Mouse (Mus musculus): ENCODE measurements around the gene Ddx42. TPM values are rescaled to one million over a fixed set of nuclear protein-coding genes. Genes with fewer than 3 reads are reported as not detected.
A peak's percentile ranks its signal among the peaks of the same experiment; 100 is the strongest.
"Not testable (repeated sequence)": the region's sequence is repeated elsewhere in the genome, so short reads cannot be mapped to it uniquely, and the experiment has no call there.

Ddx42 gene
- total RNA-seq (2021), result 10 to 100 TPM; 42.1 to 55.2 TPM
- long read RNA-seq, experiment 1, full-length matches to known transcripts, result 25 of 36 reads
- long read RNA-seq, experiment 1, partial matches to known transcripts, result 6 of 36 reads
- long read RNA-seq, experiment 1, other reads (novel, unspliced or antisense), result 5 of 36 reads
- long read RNA-seq, experiment 2, full-length matches to known transcripts, result 44 of 68 reads
- long read RNA-seq, experiment 2, partial matches to known transcripts, result 17 of 68 reads
- long read RNA-seq, experiment 2, other reads (novel, unspliced or antisense), result 7 of 68 reads

DNA sequence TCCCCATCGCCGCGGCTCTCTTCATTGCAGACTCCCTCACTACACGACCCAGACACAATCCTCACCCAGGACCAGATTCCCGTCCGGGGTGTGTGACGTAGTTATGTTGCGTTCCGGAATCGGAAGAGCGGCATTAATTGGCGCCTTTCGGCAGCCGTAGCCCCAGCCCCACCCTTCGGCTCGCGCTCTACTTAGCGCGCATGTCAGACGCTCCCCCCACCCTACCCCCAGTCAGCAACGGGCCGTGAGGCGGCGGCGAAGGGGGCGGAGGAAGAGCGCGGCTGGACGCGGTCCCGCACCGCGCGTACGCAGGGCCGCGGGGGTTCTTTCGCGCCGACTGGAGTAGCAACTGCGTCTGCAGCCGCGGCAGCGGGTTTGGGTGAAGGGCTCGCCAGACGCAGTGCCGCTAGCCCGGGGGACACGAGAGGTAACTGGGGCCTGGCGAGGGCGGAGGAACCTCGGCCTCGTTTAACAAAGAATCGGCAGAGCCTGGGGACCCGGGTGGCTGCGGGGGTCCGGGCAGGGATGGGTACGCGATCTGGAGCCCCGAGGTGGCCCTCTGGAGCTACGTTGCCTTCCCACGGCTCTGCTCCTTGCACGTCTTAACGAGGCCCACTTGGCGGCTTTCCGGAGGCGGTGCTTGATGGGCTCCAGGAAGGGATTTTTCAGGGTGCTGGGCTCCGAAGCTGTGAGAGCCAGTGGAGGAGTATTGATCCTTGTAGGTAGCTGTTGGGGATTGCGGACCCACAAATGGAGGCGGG is at the start of gene Ddx42:
TSS of gene Ddx42 (plus strand) at position 197 of the 761 bp plus-strand sequence.
- peak; percentile 81 to 86 for DNase-seq (ENCODE audit: low spot score in 2 of 2)

DNA sequence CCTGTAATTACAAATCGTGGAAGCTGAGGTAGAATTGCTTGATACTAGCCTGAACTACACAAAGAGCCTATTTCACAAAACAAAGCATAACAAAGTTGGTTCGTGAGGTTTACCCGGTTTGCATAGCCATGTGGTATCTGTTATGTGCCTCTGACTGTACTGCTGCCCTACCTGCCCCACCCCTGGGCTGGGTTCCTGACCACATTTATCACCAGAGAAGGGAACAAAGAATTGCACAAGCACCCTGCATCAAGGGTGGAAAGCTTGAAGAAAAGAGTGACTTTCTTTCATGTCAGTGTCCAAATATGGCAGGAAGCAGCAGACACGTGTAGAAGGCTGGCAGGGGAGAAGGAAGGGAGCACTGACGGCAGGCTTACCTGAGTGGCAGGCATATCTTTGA is 49.3 kb upstream of the Ddx42 start:
- DNase-seq (ENCODE audit: low spot score in 2 of 2), result no peak

DNA sequence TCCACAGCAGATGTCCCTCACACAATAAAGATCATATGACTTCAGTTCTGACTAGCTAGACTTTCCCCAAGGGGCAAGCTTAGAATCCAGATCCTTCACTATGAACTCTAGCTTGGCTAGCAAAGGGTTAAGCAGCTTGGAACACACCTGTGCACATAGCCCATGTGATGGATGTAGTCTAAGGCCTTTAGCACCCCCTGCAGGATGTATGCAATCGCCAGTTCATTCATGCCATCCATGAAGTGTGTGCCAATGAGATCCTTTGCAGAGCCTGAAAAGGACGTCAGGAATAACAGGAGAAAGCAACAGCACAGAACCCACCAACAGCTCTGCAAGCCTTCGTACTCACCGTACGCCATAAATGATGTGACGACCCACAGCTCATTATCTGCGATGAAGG is 45.9 kb upstream of the Ddx42 start:
- no peak for DNase-seq (ENCODE audit: low spot score in 2 of 2)

DNA sequence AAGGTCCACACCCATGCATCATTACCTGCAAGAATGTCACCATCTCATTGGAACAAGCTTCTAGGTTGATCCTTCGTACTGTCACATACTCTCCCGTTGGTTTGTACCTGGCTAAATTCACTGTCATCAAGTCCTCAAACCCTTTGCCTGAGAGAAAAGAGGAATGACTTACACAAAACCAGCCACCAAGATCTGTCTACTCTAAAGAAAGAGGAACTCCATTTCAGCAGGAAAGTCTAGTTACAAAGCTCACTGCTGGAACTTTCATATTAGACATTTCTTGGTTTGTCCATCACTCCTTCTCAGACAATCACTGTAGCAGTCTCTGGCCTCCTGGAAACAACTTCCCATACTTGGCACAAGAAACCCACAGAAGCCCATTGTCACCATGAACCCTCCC is 43.5 kb upstream of the Ddx42 start:
- DNase-seq (ENCODE audit: low spot score in 2 of 2), result no peak

DNA sequence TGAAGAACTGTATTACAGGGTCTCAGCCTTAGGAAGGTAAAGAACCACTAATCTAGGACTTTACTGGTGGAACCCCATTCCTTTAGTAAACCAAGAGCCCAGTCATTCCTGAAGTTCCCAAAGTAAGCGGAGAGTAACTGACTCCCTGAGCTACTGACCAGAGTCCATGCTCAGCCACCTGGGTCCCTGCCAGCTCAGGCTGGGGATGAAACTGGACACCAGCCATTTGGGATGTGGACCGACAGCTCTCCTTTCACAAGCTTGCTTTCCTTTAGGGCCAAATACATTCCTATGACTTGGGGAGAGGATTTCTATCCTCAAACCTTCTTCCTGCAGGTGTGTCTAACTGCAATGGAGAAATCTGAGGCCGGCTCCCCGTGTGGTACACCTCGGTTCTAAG is 42.4 kb upstream of the Ddx42 start:
- no peak for DNase-seq (ENCODE audit: low spot score in 2 of 2)

DNA sequence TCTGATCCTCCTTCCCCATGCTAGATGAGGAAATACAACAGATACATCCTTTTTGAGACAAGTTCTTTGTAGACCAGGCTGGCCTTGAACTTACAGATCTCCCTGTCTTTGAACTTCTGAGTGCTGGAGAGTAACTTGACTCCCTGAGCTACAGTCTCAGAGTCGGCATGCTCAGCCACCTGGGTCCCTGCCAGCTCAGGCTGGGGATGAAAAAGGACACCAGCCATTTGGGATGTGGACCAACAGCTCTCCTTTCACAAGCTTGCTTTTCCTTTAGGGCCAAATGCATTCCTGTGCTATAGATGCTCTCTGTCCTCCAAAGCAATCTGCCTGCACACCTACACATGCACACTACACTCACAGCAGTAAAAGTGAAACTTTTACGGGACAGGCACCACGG is 41.6 kb upstream of the Ddx42 start:
- no peak for DNase-seq (ENCODE audit: low spot score in 2 of 2)

DNA sequence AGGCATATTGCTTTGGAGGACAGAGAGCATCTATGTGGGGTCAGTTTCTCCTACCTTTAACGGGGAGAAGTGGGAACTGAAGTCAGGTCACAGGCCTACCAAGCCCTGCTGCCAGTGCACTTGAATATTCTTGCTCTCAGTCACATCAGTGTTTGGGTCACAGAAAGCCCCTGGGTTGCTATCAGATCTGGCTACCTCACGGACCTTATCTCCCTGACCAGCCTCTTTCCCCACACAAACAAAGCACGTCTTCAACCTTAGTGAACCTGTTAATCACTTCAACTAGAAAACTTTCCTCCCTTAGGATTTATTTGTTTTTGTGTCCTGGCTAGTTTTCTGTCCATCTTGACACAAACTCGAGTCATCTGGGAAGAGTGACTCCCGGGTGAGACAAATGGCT is 40.4 kb upstream of the Ddx42 start:
- DNase-seq (ENCODE audit: low spot score in 2 of 2), result no peak

DNA sequence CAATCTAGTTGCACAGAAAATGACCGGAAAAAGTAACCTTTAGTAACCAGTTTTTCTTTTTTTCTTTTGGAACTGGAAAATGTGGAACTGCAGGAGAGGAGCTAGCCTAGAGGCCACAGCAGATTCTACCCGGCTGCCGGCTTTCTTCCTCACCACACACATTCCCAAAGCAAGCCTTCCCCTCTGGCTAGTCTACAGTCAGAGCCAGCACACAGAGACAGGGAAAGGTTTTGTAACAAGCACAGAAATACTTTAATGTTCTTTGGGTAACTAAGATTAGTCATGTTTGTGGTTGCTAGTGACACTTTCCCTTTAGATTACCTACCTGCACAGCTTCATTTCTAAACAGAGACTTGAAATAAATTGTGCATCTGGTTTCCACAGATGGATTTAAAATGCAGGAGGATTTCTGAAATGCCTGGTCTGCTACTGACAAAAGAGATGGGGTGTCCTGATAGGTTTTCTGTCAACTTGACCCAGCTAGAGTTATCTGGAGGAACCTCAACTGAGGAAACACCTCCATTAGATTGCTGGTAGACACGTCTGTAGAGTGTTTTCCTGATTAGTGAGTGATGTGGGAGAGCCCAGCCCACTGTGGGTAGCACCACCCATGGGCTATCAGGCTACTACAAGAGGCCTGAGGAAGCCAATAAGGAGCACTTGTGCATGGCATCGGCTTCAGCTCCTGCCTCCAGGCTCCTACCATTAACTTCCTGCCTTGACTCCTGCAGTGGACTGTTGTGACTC is 38.5 kb upstream of the Ddx42 start:
- no peak for DNase-seq (ENCODE audit: low spot score in 2 of 2)

DNA sequence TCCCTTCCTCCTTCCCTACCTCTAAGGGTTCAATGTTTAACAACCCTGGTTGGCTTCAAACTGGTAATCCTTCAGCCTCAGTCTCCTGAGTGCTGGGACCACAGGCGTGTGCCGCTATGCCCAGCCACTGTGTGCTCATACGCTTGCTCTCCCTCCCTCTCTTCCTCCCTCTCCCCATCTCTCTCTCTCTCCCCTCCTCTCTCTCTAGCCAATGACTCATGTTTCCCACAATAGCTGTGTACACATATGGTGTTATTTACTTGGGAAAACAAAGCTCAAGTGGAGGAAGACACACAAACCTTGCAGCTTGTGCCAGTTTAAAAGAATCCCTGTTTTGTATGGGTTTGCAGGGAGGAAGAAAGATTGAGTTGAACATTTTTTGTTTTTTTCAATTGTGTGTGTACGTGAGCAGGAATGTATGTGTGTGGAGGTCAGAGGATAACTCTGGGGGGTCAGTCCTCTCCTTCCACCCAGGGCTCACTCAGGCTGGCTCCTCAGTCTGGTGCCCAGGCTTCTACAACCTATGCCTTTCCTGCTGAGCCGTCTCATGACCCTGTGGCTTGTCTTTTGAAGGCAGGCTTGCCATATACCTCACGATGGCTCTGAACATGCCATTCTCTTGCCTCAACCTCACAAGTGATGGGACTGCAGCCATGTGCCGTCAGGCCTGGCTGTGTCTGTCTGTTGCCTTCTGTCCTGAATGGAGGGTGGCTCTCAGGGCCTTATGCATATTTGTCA is 36.8 kb upstream of the Ddx42 start:
- DNase-seq (ENCODE audit: low spot score in 2 of 2), result no peak

DNA sequence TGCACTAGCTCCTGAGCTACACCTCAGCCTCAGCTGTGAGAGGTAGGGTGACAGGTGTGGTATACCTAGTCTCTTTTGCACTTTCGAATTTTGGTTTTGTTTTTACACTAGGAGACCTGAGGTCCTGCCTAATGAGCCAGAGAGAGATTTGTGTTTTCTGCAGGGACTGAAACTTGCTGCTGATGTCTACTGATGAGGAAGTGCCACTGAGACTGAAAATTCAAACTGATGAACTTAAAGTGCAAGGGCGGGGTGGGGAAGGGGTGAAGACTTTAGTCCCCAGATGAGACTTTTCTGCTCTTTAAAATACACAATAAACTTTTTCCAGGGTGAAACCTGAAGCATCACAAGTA is 36.3 kb upstream of the Ddx42 start:
- DNase-seq (ENCODE audit: low spot score in 2 of 2), result no peak

DNA sequence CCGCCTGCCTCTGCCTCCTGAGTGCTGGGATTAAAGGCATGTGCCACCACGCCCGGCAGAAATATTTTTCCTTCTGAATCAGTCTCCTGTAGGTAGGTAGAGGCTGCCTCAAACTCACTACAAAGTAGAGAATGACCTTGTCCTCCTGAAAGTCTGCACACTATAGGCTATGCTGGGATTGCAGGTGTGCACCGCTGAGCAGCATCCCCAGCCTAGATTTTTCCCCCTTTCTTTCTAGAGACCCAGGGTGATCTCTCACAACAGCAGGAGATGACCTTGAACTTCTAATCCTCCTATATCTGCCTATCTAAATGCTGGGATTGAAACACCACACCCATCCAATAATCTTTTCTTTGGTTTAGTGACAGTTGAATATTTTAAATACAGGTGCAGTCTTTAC is 29.4 kb upstream of the Ddx42 start:
- no peak for DNase-seq (ENCODE audit: low spot score in 2 of 2)

DNA sequence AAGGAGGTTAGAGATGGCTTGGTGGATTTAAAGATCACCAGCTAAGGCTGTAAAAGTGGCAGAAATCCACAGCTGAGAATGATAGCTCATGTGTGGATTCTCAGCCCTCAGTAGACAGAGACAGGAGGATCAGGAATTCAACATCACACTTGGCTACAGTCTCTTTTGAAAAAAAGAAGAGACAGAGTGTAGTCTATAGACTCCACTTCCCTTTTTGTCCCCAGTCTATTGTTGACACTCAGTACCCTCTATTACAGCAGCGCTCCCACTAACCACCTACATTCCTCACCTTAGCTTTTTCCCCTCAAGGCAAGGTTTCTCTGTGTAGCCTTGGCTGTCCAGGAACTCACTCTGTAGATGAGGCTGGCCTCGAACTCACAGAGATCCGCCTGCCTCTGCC is 25.0 kb upstream of the Ddx42 start:
- no peak for DNase-seq (ENCODE audit: low spot score in 2 of 2)

DNA sequence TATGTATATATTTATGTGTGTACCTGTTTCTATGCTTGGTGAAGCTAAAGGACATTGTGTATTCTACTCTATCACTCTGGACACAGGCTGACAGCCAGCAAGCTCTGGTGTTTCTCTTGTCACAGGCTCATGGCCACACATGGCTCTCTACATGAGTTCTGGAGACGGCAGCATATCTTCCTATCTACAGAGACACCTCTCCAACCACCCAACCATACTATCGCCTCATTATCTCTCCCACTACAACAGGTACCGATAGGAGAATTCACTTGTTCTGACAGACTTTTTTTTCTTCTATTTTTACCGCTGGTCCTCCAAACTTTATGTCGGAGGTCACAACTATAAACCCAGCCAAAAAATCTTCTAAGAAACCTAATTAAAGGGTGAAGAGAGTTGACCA is 24.5 kb upstream of the Ddx42 start:
- DNase-seq (ENCODE audit: low spot score in 2 of 2), result no peak

DNA sequence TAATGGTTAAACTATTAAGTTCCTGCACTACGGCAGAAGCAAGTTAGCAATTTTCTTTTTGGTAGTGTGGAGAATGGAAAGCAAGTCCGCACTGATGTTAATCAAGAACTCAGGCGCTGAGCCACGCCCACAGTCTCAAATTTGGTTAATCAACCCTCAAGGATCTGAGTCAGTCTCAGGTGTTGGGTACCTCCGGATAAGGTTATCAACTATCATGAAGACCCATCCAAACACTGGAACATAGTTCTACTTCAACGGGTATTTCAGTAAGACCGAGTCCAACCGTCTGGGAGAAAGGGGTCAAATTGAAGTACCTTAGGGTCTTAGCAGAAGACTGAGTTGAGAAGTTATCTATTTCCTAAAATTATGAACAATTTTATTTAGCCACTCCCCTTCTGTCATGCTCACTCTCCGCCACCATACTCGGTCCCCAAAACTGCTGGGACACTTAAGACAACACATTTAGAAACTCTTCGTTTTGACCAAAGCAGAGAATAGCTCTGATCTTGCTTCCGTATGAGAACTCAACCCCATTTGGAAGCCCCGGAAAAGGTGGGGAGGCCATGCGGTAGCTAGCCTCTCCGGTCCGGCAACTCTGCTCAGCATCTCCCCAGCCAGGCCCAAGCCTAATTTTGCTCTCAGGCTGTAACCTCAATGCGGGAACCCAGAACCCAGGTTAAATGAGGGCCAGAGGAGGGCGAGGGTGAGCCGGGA is 23.9 kb upstream of the Ddx42 start:
- no peak for DNase-seq (ENCODE audit: low spot score in 2 of 2)

DNA sequence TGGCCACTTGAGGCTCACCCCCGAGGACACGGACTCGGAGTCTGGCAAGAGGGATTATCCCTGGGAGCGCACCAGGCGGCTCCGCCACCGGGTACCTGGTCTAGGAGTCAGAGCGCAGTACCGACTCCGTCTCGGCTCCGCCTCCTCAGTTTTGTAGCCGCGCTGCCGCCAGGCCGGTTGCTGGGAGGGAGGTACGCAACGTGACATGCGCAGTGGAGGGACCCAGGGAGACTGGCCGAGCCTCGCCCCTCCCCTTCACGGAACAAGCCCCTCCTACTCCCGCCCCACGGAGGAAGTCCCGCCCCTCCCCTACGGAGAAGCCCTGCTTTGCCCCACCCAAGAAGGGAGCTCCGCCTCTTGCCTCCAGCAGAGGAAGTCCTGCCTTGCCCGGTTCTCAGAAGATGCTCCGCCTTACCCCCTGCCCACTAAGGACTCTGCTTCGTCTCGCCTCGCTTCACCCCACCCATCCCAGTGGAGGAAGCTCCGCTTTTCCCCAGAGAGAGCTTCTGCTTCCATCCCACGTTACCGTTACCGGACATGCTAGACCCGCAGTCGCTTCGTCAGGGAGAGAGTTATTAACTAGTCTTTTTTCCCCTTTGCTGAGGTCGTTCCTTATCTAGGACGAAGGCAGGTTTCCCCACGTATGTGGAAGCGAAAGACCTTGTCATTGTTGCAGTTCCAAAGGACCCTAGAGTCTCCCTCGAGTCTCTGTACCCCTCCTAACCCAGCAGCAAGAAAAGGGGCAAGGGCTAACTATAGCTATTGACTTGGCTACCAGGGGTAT is 23.2 kb upstream of the Ddx42 start:
- peak; percentile 93 to 94 for DNase-seq (ENCODE audit: low spot score in 2 of 2)

DNA sequence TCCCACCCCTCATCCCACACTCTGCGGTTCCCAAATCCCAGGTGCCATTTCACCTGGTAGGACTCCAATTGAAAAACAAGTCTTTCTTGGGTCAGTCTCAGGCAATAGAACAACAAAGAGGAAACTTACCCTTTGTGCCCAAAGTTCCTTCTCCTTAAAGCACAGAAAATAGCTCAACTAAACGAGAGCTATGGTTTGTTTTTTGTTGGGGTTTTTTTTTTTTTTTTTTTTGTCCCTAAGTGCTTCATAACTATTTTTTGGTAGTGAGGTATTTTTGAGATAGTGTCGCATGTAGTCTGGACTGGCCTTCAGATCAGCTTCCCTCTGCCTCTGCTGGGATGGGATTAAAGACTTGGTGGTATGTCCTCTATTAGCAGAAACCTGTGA is 22.6 kb upstream of the Ddx42 start:
- DNase-seq (ENCODE audit: low spot score in 2 of 2), result no peak

DNA sequence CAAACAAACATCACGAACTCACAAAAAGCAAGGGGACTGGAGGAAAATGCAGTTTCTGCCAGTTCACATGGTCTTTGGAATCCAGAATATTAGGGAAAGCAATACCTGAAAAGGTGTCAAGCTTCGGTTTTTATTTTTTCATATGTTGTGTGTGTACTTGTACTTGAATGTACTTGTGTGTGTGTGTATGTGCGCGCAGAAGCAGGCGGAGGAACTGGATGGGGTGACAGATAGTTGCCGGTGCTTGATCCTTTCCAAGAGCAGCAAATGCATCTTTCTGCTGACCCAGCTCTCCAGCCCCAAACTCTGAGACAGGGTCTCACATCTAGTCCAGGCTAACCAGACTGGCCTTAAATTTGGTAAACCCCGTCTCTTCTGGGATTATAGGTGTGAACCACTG is 21.8 kb upstream of the Ddx42 start:
- DNase-seq (ENCODE audit: low spot score in 2 of 2), result no peak

DNA sequence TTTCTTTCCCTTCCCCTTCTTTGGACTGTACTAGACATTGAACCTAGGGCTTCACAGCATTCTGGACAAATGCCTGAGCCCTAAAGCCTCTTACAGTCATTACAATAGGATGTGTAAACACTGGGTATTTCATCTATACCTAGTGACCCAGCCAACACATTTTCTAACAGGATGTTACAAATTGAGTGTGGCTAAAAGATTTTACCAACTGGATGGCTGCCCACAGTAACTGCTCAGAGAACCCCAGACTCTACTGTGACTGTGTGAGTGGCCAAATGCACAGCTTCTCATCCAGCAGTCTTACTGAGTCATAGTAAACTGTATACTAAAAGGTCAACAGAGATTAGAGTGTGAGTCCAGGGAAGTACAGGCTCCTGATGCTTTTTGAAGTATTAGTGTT is 21.4 kb upstream of the Ddx42 start:
- DNase-seq (ENCODE audit: low spot score in 2 of 2), result no peak

DNA sequence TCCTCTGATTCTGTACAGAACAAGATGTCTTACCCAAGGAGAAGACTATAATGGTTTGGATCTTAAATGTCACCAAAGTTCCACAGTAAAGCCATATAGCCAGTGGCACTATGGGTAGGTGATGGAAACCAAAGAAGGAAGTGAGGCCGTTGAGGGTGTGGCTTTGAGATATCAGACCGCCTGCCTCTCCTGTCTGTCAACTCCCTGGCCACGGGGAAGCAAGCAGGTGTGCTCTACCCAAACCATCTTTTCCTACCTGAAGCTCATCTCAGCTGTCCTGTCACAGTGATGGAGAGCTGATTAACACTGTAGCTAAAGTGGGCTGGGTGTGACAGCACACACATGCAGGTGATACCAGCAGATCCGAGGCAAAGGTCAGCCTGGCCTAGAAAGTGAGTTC is 18.4 kb upstream of the Ddx42 start:
- no peak for DNase-seq (ENCODE audit: low spot score in 2 of 2)

DNA sequence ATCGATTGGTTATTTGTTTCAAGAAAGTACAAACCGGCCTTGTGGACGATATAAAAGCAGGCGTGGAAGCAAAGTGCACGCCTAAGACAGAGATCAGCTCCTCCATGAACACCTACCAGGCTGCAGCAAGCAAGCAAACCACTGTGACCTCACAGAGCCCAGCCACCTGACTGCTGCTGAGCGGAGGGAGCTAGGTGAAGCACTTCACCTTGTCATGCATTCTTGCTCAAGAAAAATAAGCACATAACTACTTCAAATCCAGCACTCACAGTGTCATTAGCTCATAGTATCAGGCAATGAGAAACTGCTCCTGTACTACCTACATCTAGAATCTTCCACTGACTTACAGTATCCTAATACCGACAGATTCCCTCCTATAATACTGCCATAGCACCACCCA is 16.7 kb upstream of the Ddx42 start:
- not testable (repeated sequence) for DNase-seq (ENCODE audit: low spot score in 2 of 2)
